Mouse (Mus musculus) olfactory bulb, adult 2 months (tissue): ENCODE results near the gene Ipmk. TPM values are rescaled to one million over a fixed set of nuclear protein-coding genes. Genes with fewer than 3 reads are reported as not detected.
"Not testable (repeated sequence)": the region's sequence is repeated elsewhere in the genome, so short reads cannot be mapped to it uniquely, and the experiment has no call there.

ENCODE experiments used
- H3K27ac ChIP-seq: fragments of 200-500 bp; 2 replicates; pipeline ENCODE4 v1.5.1; 2012; ENCODE audit warnings: low read depth, low read length; ENCODE audit not compliant: insufficient read depth
- H3K4me1 ChIP-seq: fragments of 200-500 bp; 2 replicates; pipeline ENCODE4 v1.6.1; 2012; ENCODE audit warnings: low read length; ENCODE audit not compliant: control insufficient read depth, insufficient read depth
- H3K4me3 ChIP-seq: fragments of 200-500 bp; 2 replicates; pipeline ENCODE4 v1.5.1; 2012; ENCODE audit warnings: mild to moderate bottlenecking, low read depth, low read length, moderate library complexity; ENCODE audit not compliant: insufficient read depth
- CTCF ChIP-seq: fragments of 200-500 bp; IDR thresholded peaks from 2 replicates; pipeline ENCODE4 v1.5.1; 2012; ENCODE audit warnings: low read depth, mild to moderate bottlenecking, low read length, moderate library complexity; ENCODE audit not compliant: insufficient read depth
- POLR2A ChIP-seq: fragments of 200-500 bp; IDR thresholded peaks from 2 replicates; pipeline ENCODE4 v1.6.1; 2012; ENCODE audit warnings: mild to moderate bottlenecking, low read depth, low read length, moderate library complexity; ENCODE audit not compliant: insufficient read depth
- WGBS: fragments of 180-500 bp; shearing (Covaris S2); methylation state at CpG from one replicate; pipeline ENCODE4 v1.1.7; 2018; 5-methylcytosine and 5-hydroxymethylcytosine counted together
- polyA plus RNA-seq: library from polyadenylated mRNA; stranded (reverse); fragments of >200 nt; gene quantifications from 2 replicates; pipeline ENCODE4 v1.2.4, GENCODE M21; 2012; ENCODE audit warnings: low replicate concordance; ENCODE audit not compliant: missing spikeins, insufficient read depth, insufficient read length

Gene Ipmk
- polyA plus RNA-seq, 1 experiment: not detected

- Histone ChIP-seq H3K27ac (no peak overlapping the region), H3K4me3 (no peak overlapping the region), H3K4me1 (no peaks in the 10 kb centered on the region)
- 56% methylated on average over 10 of the region's 10 CpGs for WGBS
- no peak for TF ChIP-seq CTCF
- no peak for TF ChIP-seq POLR2A
Observed at GRCm38 (mm10) chr10:71427381-71427780, 79.8 kb downstream of the Ipmk start.

GRCm38 (mm10) chr10:71428246-71428864 lies 80.8 kb downstream of the Ipmk start:
- H3K27ac ChIP-seq: no peak overlapping the region
- H3K4me1 ChIP-seq: no peaks in the 10 kb centered on the region
- 70% methylated on average over 13 of the region's 13 CpGs for WGBS
- H3K4me3 ChIP-seq: no peak overlapping the region
- no peak for TF ChIP-seq POLR2A
- TF ChIP-seq CTCF: no peak

DNA sequence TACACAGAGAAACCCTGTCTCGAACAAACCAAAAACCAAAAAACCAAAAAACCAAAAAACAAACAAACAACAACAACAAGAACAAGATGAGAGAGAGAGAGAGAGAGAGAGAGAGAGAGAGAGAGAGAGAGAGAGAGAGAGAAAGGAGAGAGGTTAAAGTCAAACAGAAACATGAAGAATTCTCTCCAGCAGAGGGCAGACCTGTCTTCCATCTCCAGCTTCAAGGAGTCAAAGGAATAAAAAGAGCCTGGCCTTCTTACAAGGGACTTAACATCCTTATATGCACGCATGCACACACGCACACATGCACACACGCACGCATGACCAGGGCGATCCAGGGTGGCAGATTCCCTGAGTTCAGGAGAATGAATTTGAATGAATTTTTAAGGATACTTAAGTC lies 83.1 kb downstream of the Ipmk start:
- Histone ChIP-seq H3K27ac (no peak overlapping the region), H3K4me3 (no peak overlapping the region), H3K4me1 (no peaks in the 10 kb centered on the region)
- no peak for TF ChIP-seq POLR2A
- TF ChIP-seq CTCF: no peak
- 92% methylated on average over 6 of the region's 6 CpGs for WGBS

- TF ChIP-seq POLR2A: no peak
- no peak for TF ChIP-seq CTCF
- Histone ChIP-seq H3K4me1 (no peaks in the 10 kb centered on the region), H3K27ac (no peak overlapping the region), H3K4me3 (no peak overlapping the region)
Observed at GRCm38 (mm10) chr10:71443086-71443485, 95.5 kb downstream of the Ipmk start.

GRCm38 (mm10) chr10:71447661-71448060 lies 100.1 kb downstream of the Ipmk start:
- no peak for TF ChIP-seq CTCF
- no peak for TF ChIP-seq POLR2A
- WGBS: 79% methylated on average over 8 of the region's 8 CpGs
- Histone ChIP-seq H3K27ac (no peak overlapping the region), H3K4me1 (no peaks in the 10 kb centered on the region), H3K4me3 (no peak overlapping the region)

DNA sequence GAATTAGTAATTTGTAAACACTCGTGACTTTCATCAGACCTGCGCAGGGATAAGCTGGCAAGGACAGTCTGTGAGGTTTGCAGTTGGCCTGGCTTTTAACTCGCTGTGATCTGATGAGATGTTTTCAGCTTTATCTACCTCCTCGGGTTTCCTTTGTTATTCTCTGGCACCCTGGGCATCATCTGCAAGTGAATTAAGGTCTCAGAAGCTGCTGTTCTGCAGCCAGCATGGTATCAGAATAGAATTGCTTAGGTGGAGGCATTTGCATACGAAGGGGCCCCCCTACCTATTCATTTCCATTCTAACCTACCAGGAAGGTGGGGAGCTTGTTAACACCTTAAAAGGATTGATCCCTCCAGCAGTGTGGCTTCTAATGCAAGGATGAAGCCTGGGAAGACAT lies 100.7 kb downstream of the Ipmk start:
- Histone ChIP-seq H3K4me3 (no peak overlapping the region), H3K4me1 (no peaks in the 10 kb centered on the region), H3K27ac (no peak overlapping the region)
- TF ChIP-seq POLR2A (no peak), CTCF (no peak)
- 60% methylated on average over 5 of the region's 5 CpGs for WGBS

- Histone ChIP-seq H3K4me3 (no peak overlapping the region), H3K4me1 (no peaks in the 10 kb centered on the region), H3K27ac (no peak overlapping the region)
- TF ChIP-seq CTCF (no peak), POLR2A (no peak)
- WGBS: 33% methylated on average over 3 of the region's 3 CpGs
Observed at GRCm38 (mm10) chr10:71455355-71455754, 107.8 kb downstream of the Ipmk start.

GRCm38 (mm10) chr10:71462371-71462770 lies 114.8 kb downstream of the Ipmk start:
- not testable (repeated sequence) for H3K4me1 ChIP-seq, H3K4me3 ChIP-seq, H3K27ac ChIP-seq
- whole genome bisulfite sequencing: 89% methylated on average over 13 of the region's 13 CpGs

DNA sequence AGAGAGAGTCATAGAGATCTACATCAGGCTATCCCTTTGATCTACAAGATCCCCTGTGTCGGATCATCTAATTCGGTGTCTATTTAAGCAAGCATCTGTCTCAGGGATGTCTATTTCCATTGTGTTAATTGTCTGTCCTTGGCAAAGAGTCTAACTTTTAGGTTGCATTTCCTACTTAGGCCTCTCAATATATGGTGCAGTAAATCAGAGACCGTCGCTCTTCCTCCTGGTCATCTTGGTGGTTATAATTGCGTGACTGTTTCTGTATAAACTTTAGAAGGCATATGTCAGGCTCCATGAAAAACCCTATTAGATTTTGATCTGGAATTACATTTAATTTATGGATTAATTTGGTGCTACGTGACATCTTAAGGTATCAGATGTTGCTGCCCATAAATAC lies 116.9 kb downstream of the Ipmk start:
- no peak overlapping the region for H3K4me3 ChIP-seq
- 97% methylated on average over 6 of the region's 6 CpGs for WGBS
- H3K4me1 ChIP-seq: peaks cover 3% of the 10 kb centered on the region; the same call in 1 of the 2 replicates
- no peak for TF ChIP-seq POLR2A
- H3K27ac ChIP-seq: no peak overlapping the region

GRCm38 (mm10) chr10:71468315-71468714 lies 120.8 kb downstream of the Ipmk start:
- no peak overlapping the region for H3K4me3 ChIP-seq
- 97% methylated on average over 3 of the region's 3 CpGs for WGBS

More at GRCm38 (mm10) chr10:71468315-71468714, 120.8 kb downstream of the Ipmk start:
- Histone ChIP-seq H3K4me1 (peaks cover 3% of the 10 kb centered on the region; the same call in 1 of the 2 replicates), H3K27ac (no peak overlapping the region)
- TF ChIP-seq CTCF (no peak), POLR2A (no peak)
